Mouse (Mus musculus) ES-E14 (cell line): Measurements from ENCODE around the gene Cmklr1. TPM values are rescaled to one million over a fixed set of nuclear protein-coding genes. Genes with fewer than 3 reads are reported as not detected.
A peak's percentile ranks its signal among the peaks of the same experiment; 100 is the strongest.

Source experiments
- DNase-seq: peaks from one replicate; pipeline ENCODE4 v3.0.0-alpha.2; 2013; ENCODE audit warnings: low read depth, low spot score
- H3K27ac ChIP-seq: 2 replicates; pipeline ENCODE4 v1.5.1; 2012; ENCODE audit warnings: low read depth, mild to moderate bottlenecking, low read length, moderate library complexity, mixed read lengths; ENCODE audit not compliant: poor library complexity, insufficient read depth, severe bottlenecking
- H3K36me3 ChIP-seq: 2 replicates; pipeline ENCODE4 v1.6.1; 2012; ENCODE audit warnings: mild to moderate bottlenecking, low read length, moderate library complexity, mixed read lengths; ENCODE audit not compliant: control insufficient read depth, poor library complexity, insufficient read depth, severe bottlenecking
- H3K4me1 ChIP-seq, 2 experiments: fragments of 150-350 bp in 1 of 2; sonication (generic) in 1 of 2; 2 replicates each; pipeline ENCODE4 v1.6.1; 2012; ENCODE audit warnings: low read length in 2 of 2, mild to moderate bottlenecking in 1 of 2, mixed read lengths in 1 of 2; ENCODE audit not compliant: control insufficient read depth in 2 of 2, insufficient read depth in 2 of 2, poor library complexity in 1 of 2
- H3K4me3 ChIP-seq, 2 experiments: fragments of 150-350 bp in 1 of 2; sonication (generic) in 1 of 2; 2 replicates each; pipeline ENCODE4 v1.5.1; 2012; ENCODE audit warnings: low read length in 2 of 2, low read depth in 1 of 2, mild to moderate bottlenecking in 1 of 2, mixed read lengths in 1 of 2; ENCODE audit not compliant: insufficient read depth in 1 of 2, poor library complexity in 1 of 2, severe bottlenecking in 1 of 2
- H3K9ac ChIP-seq: 2 replicates; pipeline ENCODE4 v1.6.1; 2012; ENCODE audit warnings: low read depth, mild to moderate bottlenecking, low read length, mixed read lengths; ENCODE audit not compliant: poor library complexity, insufficient read depth, severe bottlenecking
- H3K9me3 ChIP-seq: fragments of 150-350 bp; sonication (generic); 2 replicates; pipeline ENCODE4 v1.6.1; 2012; ENCODE audit warnings: low read depth, mild to moderate bottlenecking, low read length; ENCODE audit not compliant: control insufficient read depth, insufficient read depth
- CHD2 ChIP-seq: IDR thresholded peaks from 2 replicates; pipeline ENCODE4 v1.6.1; 2014; ENCODE audit warnings: mild to moderate bottlenecking, low read depth, low read length, inconsistent platforms
- HCFC1 ChIP-seq: IDR thresholded peaks from 2 replicates; pipeline ENCODE4 v1.6.1; 2012; ENCODE audit warnings: low read length, inconsistent platforms, borderline replicate concordance; ENCODE audit not compliant: insufficient read depth
- MAFK ChIP-seq: IDR thresholded peaks from 2 replicates; pipeline ENCODE4 v1.6.1; 2014; ENCODE audit warnings: mild to moderate bottlenecking, low read depth, low read length, inconsistent platforms; ENCODE audit not compliant: insufficient read depth
- ZC3H11A ChIP-seq: IDR thresholded peaks from 2 replicates; pipeline ENCODE4 v1.6.1; 2012; ENCODE audit warnings: low read depth, mild to moderate bottlenecking, inconsistent platforms, low read length, borderline replicate concordance
- ZNF384 ChIP-seq: IDR thresholded peaks from 2 replicates; pipeline ENCODE4 v1.6.1; 2012; ENCODE audit warnings: low read depth, low read length, inconsistent platforms
- in situ Hi-C, 2 experiments: fragments of 600-800 bp; cut with MboI; formaldehyde crosslinking; loops; one replicate each; pipeline ENCODE4 v1.15.1; 2025; ENCODE audit warnings: low sequenced_read_pairs in 2 of 2, inconsistent platforms in 1 of 2; ENCODE audit not compliant: unreplicated experiment in 2 of 2
- total RNA-seq: library from RNA; depleted of rRNA; stranded (reverse); fragments of 300-350 nt; gene quantifications from 2 replicates; pipeline ENCODE4 v1.2.3, GENCODE M21; 2012

Cmklr1 gene
- total RNA-seq, 1 experiment = 10.4 TPM

- H3K36me3 ChIP-seq = no peaks in the 10 kb centered on the region
- H3K27ac ChIP-seq = no peak overlapping the region
- TF ChIP-seq HCFC1 (no peak), CHD2 (peak; percentile 52; the same call in 1 of the 2 replicates)
- no peak overlapping the region for H3K9ac ChIP-seq
- in situ Hi-C loops = no loop called here
- peak; percentile 29 for DNase-seq
- H3K4me3 ChIP-seq = peak overlapping the region; percentile 38 to 41
- H3K4me1 ChIP-seq = peaks cover 2 to 10% of the 10 kb centered on the region in 2 experiments; a peak in 2 of 4 replicates
- H3K9me3 ChIP-seq = no peaks in the 10 kb centered on the region
These were observed 6.9 kb downstream of the Cmklr1 start for GRCm38 (mm10) chr5:113643107-113643848.

GRCm38 (mm10) chr5:113641066-113641465, 9.2 kb downstream of the Cmklr1 start:
- DNase-seq = no peak
- Histone ChIP-seq H3K9me3 (no peaks in the 10 kb centered on the region), H3K27ac (no peak overlapping the region), H3K4me1 (peaks cover 4 to 10% of the 10 kb centered on the region in 2 experiments; a peak in 3 of 4 replicates), H3K9ac (no peak overlapping the region), H3K4me3 (no peak overlapping the region), H3K36me3 (no peaks in the 10 kb centered on the region)
- TF ChIP-seq ZNF384 = no peak
- no peak for TF ChIP-seq CHD2
- TF ChIP-seq MAFK = no peak
- no peak for TF ChIP-seq ZC3H11A
- no peak for TF ChIP-seq HCFC1
- in situ Hi-C loops = no loop called here

GRCm38 (mm10) chr5:113639126-113639525, 11.1 kb downstream of the Cmklr1 start:
- Histone ChIP-seq H3K4me3 (no peak overlapping the region), H3K36me3 (no peaks in the 10 kb centered on the region), H3K9me3 (no peaks in the 10 kb centered on the region), H3K9ac (no peak overlapping the region), H3K27ac (no peak overlapping the region), H3K4me1 (peaks cover 4 to 10% of the 10 kb centered on the region in 2 experiments; a peak in 3 of 4 replicates)
- TF ChIP-seq CHD2 = no peak
- no peak for TF ChIP-seq MAFK
- no peak for TF ChIP-seq HCFC1
- no peak for TF ChIP-seq ZNF384
- no peak for TF ChIP-seq ZC3H11A
- DNase-seq = no peak
- in situ Hi-C loops = no loop called here

GRCm38 (mm10) chr5:113638055-113638454, 12.2 kb downstream of the Cmklr1 start:
- Histone ChIP-seq H3K4me3 (no peak overlapping the region; a peak in 1 of 4 replicates), H3K9me3 (no peaks in the 10 kb centered on the region), H3K4me1 (peaks cover 3 to 7% of the 10 kb centered on the region in 2 experiments; a peak in 3 of 4 replicates), H3K9ac (no peak overlapping the region), H3K27ac (no peak overlapping the region), H3K36me3 (no peaks in the 10 kb centered on the region)
- no peak for DNase-seq
- in situ Hi-C loops = no loop called here
- TF ChIP-seq HCFC1 = no peak
- no peak for TF ChIP-seq ZC3H11A
- TF ChIP-seq CHD2 = no peak
- TF ChIP-seq MAFK = no peak
